Mouse (Mus musculus) ovary, adult 10 weeks (tissue): ENCODE data around the gene Glyr1. TPM values are rescaled to one million over a fixed set of nuclear protein-coding genes. Genes with fewer than 3 reads are reported as not detected.

Experiments used
- polyA plus RNA-seq: library from polyadenylated mRNA; stranded (reverse); fragments of 350-450 nt; fragmentation: Illumina TruSeq; extraction: RNeasy Lipid Tissue Mini Kit (QIAGEN cat#74804); gene quantifications from one replicate; pipeline ENCODE4 v1.2.3, GENCODE M21; 2014

Glyr1 gene
- 75.1 TPM for polyA plus RNA-seq

GRCm38 (mm10) chr16:5049774-5050234, at the start of gene Glyr1, which contains the start of gene Ubn1:
Gene Glyr1 (minus strand): TSS chr16:5049863.
Gene Ubn1 (plus strand): TSS chr16:5050057.

GRCm38 (mm10) chr16:5013054-5013838, 36.4 kb downstream of the Glyr1 start, which contains the start of gene Rogdi:
Gene Rogdi (minus strand): TSS chr16:5013553.

GRCm38 (mm10) chr16:5007067-5007466, 42.6 kb downstream of the Glyr1 start, which contains the start of gene Smim22:
Gene Smim22 (plus strand): TSS chr16:5007288.

GRCm38 (mm10) chr16:4997553-4997952, 52.1 kb downstream of the Glyr1 start, which contains the start of gene Sept12:
Gene Sept12 (minus strand): TSS chr16:4997852.

Other genes starting within 250 kb of the Glyr1 start
- 1.4 TPM for gene 4930562C15Rik, start 214.4 kb downstream of the Glyr1 start, polyA plus RNA-seq
- 0.40 TPM for gene Ubald1, start 169.5 kb downstream of the Glyr1 start, polyA plus RNA-seq
- 8.6 TPM for gene Mgrn1, start 163.6 kb downstream of the Glyr1 start, polyA plus RNA-seq
- gene Nudt16l1, start 111.1 kb downstream of the Glyr1 start, polyA plus RNA-seq, result 5.8 TPM
- 4.7 TPM for gene Anks3, start 85.7 kb downstream of the Glyr1 start, polyA plus RNA-seq
- not detected for gene Sept12, start 52.0 kb downstream of the Glyr1 start, polyA plus RNA-seq
- gene Smim22, start 42.6 kb downstream of the Glyr1 start, polyA plus RNA-seq, result not detected
- gene Rogdi, start 36.3 kb downstream of the Glyr1 start, polyA plus RNA-seq, result 0.86 TPM
- gene Ubn1, start 194 bp upstream of the Glyr1 start, polyA plus RNA-seq, result 35.1 TPM
- gene Ppl, start 82.6 kb upstream of the Glyr1 start, polyA plus RNA-seq, result 1.8 TPM
- not detected for gene Sec14l5, start 97.2 kb upstream of the Glyr1 start, polyA plus RNA-seq
- not detected for gene Nagpa, start 154.1 kb upstream of the Glyr1 start, polyA plus RNA-seq
- gene AU021092, start 172.4 kb upstream of the Glyr1 start, polyA plus RNA-seq, result 1.3 TPM
- gene Alg1, start 183.8 kb upstream of the Glyr1 start, polyA plus RNA-seq, result 0.26 TPM
- 5.4 TPM for gene Eef2kmt, start 206.1 kb upstream of the Glyr1 start, polyA plus RNA-seq